Mouse (Mus musculus) forebrain, embryonic 15.5 days (tissue): ENCODE data around the gene Slc25a38. TPM values are rescaled to one million over a fixed set of nuclear protein-coding genes. Genes with fewer than 3 reads are reported as not detected.
"Not testable (repeated sequence)": the region's sequence is repeated elsewhere in the genome, so short reads cannot be mapped to it uniquely, and the experiment has no call there.

ENCODE experiments used
- ATAC-seq: fragments of 200-750 bp; cut with Nextera tagmentation; replicated peaks from 2 replicates; pipeline ENCODE4 v1.8.0; 2017; ENCODE audit warnings: mild to moderate bottlenecking, moderate TSS enrichment, moderate library complexity
- H3K27ac ChIP-seq: fragments of 300-500 bp; sonication (generic); replicated peaks from 2 replicates; pipeline ENCODE4 v1.5.1; 2015; ENCODE audit warnings: mild to moderate bottlenecking, inconsistent platforms
- H3K27me3 ChIP-seq: fragments of 300-500 bp; sonication (generic); 2 replicates; pipeline ENCODE4 v1.6.1; 2015; ENCODE audit warnings: inconsistent platforms
- H3K36me3 ChIP-seq: fragments of 300-500 bp; sonication (generic); 2 replicates; pipeline ENCODE4 v1.6.1; 2015; ENCODE audit warnings: mild to moderate bottlenecking, inconsistent platforms
- H3K4me1 ChIP-seq: fragments of 300-500 bp; sonication (generic); 2 replicates; pipeline ENCODE4 v1.6.1; 2015; ENCODE audit warnings: inconsistent platforms
- H3K4me2 ChIP-seq: fragments of 300-500 bp; sonication (generic); replicated peaks from 2 replicates; pipeline ENCODE4 v1.6.1; 2015; ENCODE audit warnings: mild to moderate bottlenecking, inconsistent platforms
- H3K4me3 ChIP-seq: fragments of 300-500 bp; sonication (generic); 2 replicates; pipeline ENCODE4 v1.5.1; 2015; ENCODE audit warnings: mild to moderate bottlenecking, inconsistent platforms
- H3K9ac ChIP-seq: fragments of 300-500 bp; sonication (generic); replicated peaks from 2 replicates; pipeline ENCODE4 v1.6.1; 2015; ENCODE audit warnings: mild to moderate bottlenecking, inconsistent platforms
- H3K9me3 ChIP-seq: fragments of 300-500 bp; sonication (generic); 2 replicates; pipeline ENCODE4 v1.6.1; 2016; ENCODE audit warnings: inconsistent platforms
- WGBS: fragments of 180-500 bp; shearing (Covaris S2); methylation state at CpG from one replicate; pipeline ENCODE4 v1.1.7; 2015; ENCODE audit warnings: mixed read lengths; 5-methylcytosine and 5-hydroxymethylcytosine counted together
- polyA plus RNA-seq: library from polyadenylated mRNA; unstranded; fragments of >200 nt; fragmentation: Nextera tagmentation; extraction: Ambion mirVana; gene quantifications from 2 replicates; pipeline ENCODE4 v1.2.1, GENCODE M21; 2015

Gene Slc25a38
- polyA plus RNA-seq, 1 experiment from 2014 or later, result 37.9 TPM

DNA sequence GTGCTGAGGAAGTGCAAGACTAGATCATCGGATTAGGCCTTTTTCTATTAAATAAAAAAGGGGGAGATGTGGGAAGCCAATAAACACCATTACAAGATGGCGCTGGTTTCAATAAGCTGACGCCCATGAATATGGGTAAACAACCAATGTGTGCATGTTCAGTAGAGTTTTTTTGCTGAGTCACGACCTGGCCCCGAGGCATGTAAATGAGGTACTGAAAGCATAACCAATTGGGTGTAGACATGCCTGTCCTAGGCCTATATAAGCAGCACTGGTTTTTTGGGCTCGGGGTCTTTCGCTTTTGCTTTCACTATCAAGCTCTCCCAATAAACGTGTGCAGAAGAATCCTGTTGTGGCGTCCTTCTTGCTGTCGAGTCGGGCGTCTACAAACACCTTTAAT is 1.2 kb upstream of the Slc25a38 start:
- H3K4me3 ChIP-seq, H3K9me3 ChIP-seq, H3K4me1 ChIP-seq, H3K27me3 ChIP-seq, H3K9ac ChIP-seq, H3K4me2 ChIP-seq, H3K27ac ChIP-seq, H3K36me3 ChIP-seq, ATAC-seq: not testable (repeated sequence)
- 95% methylated on average over 12 of the region's 12 CpGs for WGBS

GRCm38 (mm10) chr9:120111156-120111945 is 1.2 kb downstream of the Slc25a38 start:
- peak overlapping the region; percentile 68 for H3K4me3 ChIP-seq

GRCm38 (mm10) chr9:120112472-120112871 is 2.3 kb downstream of the Slc25a38 start:
- Histone ChIP-seq H3K27ac (no peak overlapping the region), H3K4me3 (no peak overlapping the region), H3K4me1 (peaks cover 8% of the 10 kb centered on the region), H3K4me2 (no peak overlapping the region), H3K9ac (no peak overlapping the region), H3K36me3 (peaks cover 8% of the 10 kb centered on the region; the same call in 1 of the 2 replicates), H3K27me3 (no peaks in the 10 kb centered on the region), H3K9me3 (no peaks in the 10 kb centered on the region)
- no peak for ATAC-seq
- 94% methylated on average over 6 of the region's 6 CpGs for WGBS

More at GRCm38 (mm10) chr9:120111156-120111945, 1.2 kb downstream of the Slc25a38 start:
- no peak for ATAC-seq
- peak overlapping the region; percentile 31 for H3K9ac ChIP-seq
- no peaks in the 10 kb centered on the region for H3K36me3 ChIP-seq
- no peaks in the 10 kb centered on the region for H3K9me3 ChIP-seq
- peak overlapping the region; percentile 66 for H3K4me2 ChIP-seq
- peaks cover 8% of the 10 kb centered on the region for H3K4me1 ChIP-seq
- H3K27ac ChIP-seq, result peak overlapping the region; percentile 95
- 79% methylated on average over 15 of the region's 15 CpGs for WGBS
- H3K27me3 ChIP-seq, result no peaks in the 10 kb centered on the region

- H3K9me3 ChIP-seq, result no peaks in the 10 kb centered on the region
- peaks cover 8% of the 10 kb centered on the region for H3K4me1 ChIP-seq
- H3K27ac ChIP-seq, result no peak overlapping the region
- no peak overlapping the region for H3K9ac ChIP-seq
- H3K27me3 ChIP-seq, result no peaks in the 10 kb centered on the region
- 95% methylated on average over 7 of the region's 7 CpGs for WGBS
- no peak for ATAC-seq
- peaks cover 18% of the 10 kb centered on the region for H3K36me3 ChIP-seq
- no peak overlapping the region for H3K4me2 ChIP-seq
- H3K4me3 ChIP-seq, result no peak overlapping the region
Observed at GRCm38 (mm10) chr9:120113456-120113855, 3.3 kb downstream of the Slc25a38 start.

DNA sequence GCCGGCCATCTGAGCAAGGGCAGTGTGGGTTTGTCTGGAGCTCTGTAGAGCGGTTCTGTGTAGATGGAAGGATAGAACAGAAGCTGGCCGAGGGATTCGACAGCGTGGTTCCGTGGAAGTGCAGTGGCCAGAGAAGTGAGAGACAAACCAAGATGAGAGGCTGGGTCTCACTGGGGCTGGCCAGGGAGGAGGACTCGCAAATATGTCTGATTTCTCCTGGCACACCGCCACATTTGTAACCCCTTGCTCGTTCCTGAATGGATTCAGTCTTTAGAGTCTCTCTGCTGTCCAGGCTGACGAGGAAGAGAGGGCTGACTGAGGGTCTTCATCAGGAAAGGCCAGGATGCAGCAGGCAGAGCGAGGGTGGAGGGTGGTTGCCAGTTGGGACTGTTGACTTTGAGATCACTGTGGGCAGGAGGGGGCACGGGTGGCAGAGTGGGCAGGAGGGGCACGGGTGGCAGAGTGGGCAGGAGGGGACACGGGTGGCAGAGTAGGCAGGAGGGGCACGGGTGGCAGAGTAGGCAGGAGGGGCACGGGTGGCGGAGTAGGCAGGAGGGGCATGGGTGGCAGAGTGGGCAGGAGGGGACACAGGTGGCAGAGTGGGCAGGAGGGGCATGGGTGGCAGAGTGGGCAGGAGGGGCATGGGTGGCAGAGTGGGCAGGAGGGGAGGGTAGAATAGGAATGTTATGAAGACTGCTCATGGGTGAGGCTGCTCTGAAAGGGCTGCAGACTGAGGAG is 4.0 kb downstream of the Slc25a38 start:
- 88% methylated on average over 17 of the region's 17 CpGs for WGBS
- Histone ChIP-seq H3K4me1 (peaks cover 8% of the 10 kb centered on the region), H3K4me2 (no peak overlapping the region), H3K36me3 (peaks cover 19% of the 10 kb centered on the region), H3K9me3 (no peaks in the 10 kb centered on the region), H3K27me3 (no peaks in the 10 kb centered on the region), H3K4me3 (no peak overlapping the region), H3K9ac (no peak overlapping the region), H3K27ac (no peak overlapping the region)
- no peak for ATAC-seq

GRCm38 (mm10) chr9:120114789-120115151 is 4.6 kb downstream of the Slc25a38 start:
- Histone ChIP-seq H3K9ac (no peak overlapping the region), H3K27me3 (no peaks in the 10 kb centered on the region), H3K27ac (no peak overlapping the region), H3K4me3 (no peak overlapping the region), H3K9me3 (no peaks in the 10 kb centered on the region), H3K4me1 (peaks cover 8% of the 10 kb centered on the region), H3K4me2 (no peak overlapping the region), H3K36me3 (peaks cover 19% of the 10 kb centered on the region)
- WGBS, result 89% methylated on average over 2 of the region's 2 CpGs
- no peak for ATAC-seq

GRCm38 (mm10) chr9:120115580-120115979 is 5.4 kb downstream of the Slc25a38 start:
- H3K4me3 ChIP-seq, result no peak overlapping the region
- no peak overlapping the region for H3K9ac ChIP-seq

DNA sequence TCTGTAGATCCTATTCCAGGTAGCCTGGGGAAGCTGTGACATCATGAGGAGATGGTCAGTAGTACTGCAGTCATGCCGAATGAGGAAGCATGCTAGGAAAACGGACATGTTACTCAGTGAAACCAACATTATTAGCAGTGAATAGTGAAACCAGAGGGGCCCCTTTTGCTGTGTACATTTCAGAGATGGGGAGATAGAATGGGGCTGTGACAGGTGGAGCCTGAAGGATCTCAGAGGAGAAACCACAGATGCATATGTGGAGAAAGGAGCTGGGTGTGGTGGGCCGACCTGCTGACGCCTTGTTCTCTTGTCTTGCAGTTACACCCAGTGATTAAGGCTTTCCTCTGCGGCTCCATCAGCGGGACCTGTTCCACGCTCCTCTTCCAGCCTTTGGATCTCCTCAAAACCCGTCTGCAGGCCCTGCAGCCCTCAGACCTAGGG is 6.0 kb downstream of the Slc25a38 start:
- Histone ChIP-seq H3K4me2 (no peak overlapping the region), H3K27ac (no peak overlapping the region), H3K4me1 (peaks cover 4% of the 10 kb centered on the region), H3K27me3 (no peaks in the 10 kb centered on the region), H3K36me3 (peaks cover 31% of the 10 kb centered on the region), H3K4me3 (no peak overlapping the region), H3K9ac (no peak overlapping the region), H3K9me3 (no peaks in the 10 kb centered on the region)
- ATAC-seq, result no peak
- WGBS, result 92% methylated on average over 8 of the region's 8 CpGs

More at GRCm38 (mm10) chr9:120115580-120115979, 5.4 kb downstream of the Slc25a38 start:
- H3K27me3 ChIP-seq, result no peaks in the 10 kb centered on the region
- H3K27ac ChIP-seq, result no peak overlapping the region
- peaks cover 8% of the 10 kb centered on the region for H3K4me1 ChIP-seq
- no peak for ATAC-seq
- whole genome bisulfite sequencing, result 92% methylated on average over 5 of the region's 5 CpGs
- no peak overlapping the region for H3K4me2 ChIP-seq
- peaks cover 25% of the 10 kb centered on the region for H3K36me3 ChIP-seq
- H3K9me3 ChIP-seq, result no peaks in the 10 kb centered on the region

- Histone ChIP-seq H3K27me3 (no peaks in the 10 kb centered on the region), H3K36me3 (peaks cover 44% of the 10 kb centered on the region), H3K4me3 (no peak overlapping the region), H3K9ac (no peak overlapping the region), H3K27ac (no peak overlapping the region), H3K4me2 (no peak overlapping the region), H3K4me1 (no peaks in the 10 kb centered on the region), H3K9me3 (no peaks in the 10 kb centered on the region)
- no peak for ATAC-seq
- WGBS, result 93% methylated on average over 4 of the region's 4 CpGs
Observed at GRCm38 (mm10) chr9:120118212-120118611, 8.0 kb downstream of the Slc25a38 start.

- 92% methylated on average over 7 of the region's 7 CpGs for WGBS
- H3K9me3 ChIP-seq, result no peaks in the 10 kb centered on the region
- H3K27ac ChIP-seq, result no peak overlapping the region
- no peaks in the 10 kb centered on the region for H3K27me3 ChIP-seq
- no peak overlapping the region for H3K9ac ChIP-seq
- H3K36me3 ChIP-seq, result peaks cover 56% of the 10 kb centered on the region
- H3K4me3 ChIP-seq, result no peak overlapping the region
- H3K4me2 ChIP-seq, result no peak overlapping the region
- H3K4me1 ChIP-seq, result no peaks in the 10 kb centered on the region
- ATAC-seq, result no peak
Observed at GRCm38 (mm10) chr9:120120503-120120902, 10.3 kb downstream of the Slc25a38 start.

- Histone ChIP-seq H3K4me1 (peaks cover 23% of the 10 kb centered on the region), H3K9ac (peak overlapping the region; percentile 55), H3K27me3 (no peaks in the 10 kb centered on the region), H3K36me3 (peaks cover 49% of the 10 kb centered on the region), H3K4me2 (peak overlapping the region; percentile 57), H3K27ac (peak overlapping the region; percentile 76), H3K4me3 (peak overlapping the region; percentile 73), H3K9me3 (no peaks in the 10 kb centered on the region)
- 61% methylated on average over 11 of the region's 11 CpGs for WGBS
- peak; percentile 10 for ATAC-seq
Observed at GRCm38 (mm10) chr9:120126868-120127267, 16.7 kb downstream of the Slc25a38 start.

DNA sequence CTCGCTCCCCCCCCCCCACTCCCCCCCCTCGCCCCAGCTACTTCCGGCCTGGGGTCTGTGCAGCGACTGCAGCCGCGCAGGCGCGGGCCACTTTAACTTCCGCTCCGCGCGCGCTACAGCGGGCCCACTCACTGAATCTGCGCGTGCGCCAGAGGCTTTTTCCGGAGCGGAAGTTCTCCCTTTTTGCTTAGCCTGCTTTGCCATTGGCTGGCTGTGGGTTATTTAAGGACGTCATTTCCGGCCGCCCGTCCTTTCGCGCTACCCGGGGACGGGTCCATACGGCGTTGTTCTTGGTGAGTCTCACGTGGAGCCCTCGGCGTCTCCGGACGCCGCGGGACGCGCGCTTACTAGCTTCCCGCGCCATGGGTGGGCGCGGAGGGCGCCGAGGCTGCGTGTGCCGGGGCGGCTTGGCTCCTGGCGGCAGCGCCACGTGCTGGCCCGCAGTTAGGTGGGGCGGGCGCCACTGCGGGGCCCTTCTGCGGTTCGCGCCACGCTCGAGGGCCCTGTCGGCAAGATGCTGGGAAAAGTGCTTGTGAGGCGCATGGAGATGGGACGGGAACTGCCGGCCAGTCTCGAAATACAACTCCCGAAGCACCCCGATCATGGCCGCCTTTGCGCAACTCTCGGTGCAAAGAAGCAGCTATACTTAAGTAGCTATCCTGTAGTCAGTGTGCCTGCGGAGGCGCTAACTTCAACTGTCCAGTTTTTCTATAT is 17.5 kb downstream of the Slc25a38 start, which contains the start of gene Rpsa:
TSS of gene Rpsa (plus strand) at position 152 of the 714 bp plus-strand sequence.
- H3K9ac ChIP-seq, result peak within 1 kb of the TSS; percentile 91
- H3K9me3 ChIP-seq, result no peaks in the 10 kb centered on the region
- peak; percentile 98 for ATAC-seq
- 0% methylated on average over 65 of the region's 72 CpGs for WGBS
- peaks cover 23% of the 10 kb centered on the region for H3K4me1 ChIP-seq
- peak within 1 kb of the TSS; percentile 72 for H3K4me2 ChIP-seq
- no peaks in the 10 kb centered on the region for H3K27me3 ChIP-seq
- H3K27ac ChIP-seq, result peak within 1 kb of the TSS; percentile 77
- H3K4me3 ChIP-seq, result peak within 1 kb of the TSS; percentile 73
- H3K36me3 ChIP-seq, result peaks cover 51% of the 10 kb centered on the region
